Comparison of ENCODE assay signal across 9 mouse cellular contexts in the genomic region with DNA sequence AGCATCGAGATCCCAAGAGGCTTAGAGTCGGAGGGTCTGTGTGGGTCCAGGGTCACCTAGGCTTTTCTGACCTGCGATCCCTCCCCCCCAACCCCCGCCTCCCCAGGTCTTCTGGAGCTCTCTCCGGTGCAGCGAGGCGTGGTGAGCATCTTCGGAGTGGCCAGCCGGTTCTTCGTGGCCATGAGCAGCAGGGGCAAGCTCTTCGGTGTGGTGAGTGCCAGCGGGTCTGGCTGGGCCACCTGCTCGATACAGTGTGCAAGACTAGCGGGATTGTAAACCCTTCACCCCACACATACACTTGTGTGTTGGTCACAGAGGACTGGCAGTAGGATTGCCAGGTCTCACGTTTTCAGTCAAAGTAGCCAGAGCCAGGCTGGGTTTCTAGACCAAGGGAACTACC. TPM values are rescaled to one million over a fixed set of nuclear protein-coding genes. Genes with fewer than 3 reads are reported as not detected.
DNase-seq lines count a peak whose midpoint lies in the region; ATAC-seq and TF ChIP-seq lines count a peak whose summit lies in the region.
"Had no signal": no experiment of that assay in that cellular context is flagged by ENCODE, and none has a peak within 500 bp of the region (broad histone marks: within the 10 kb centered on the region; RNA-seq: fewer than 3 reads in every experiment).

No protein-coding gene starts in this region.

- no peak for TF ChIP-seq CTCF in kidney, postnatal 0 days (IDR thresholded peaks at IDR 0.05; ENCODE audit: low read depth)
- no peak for TF ChIP-seq CTCF in kidney, adult 2 months (conservative IDR thresholded peaks at IDR 0.05; ENCODE audit: insufficient read depth, insufficient read length, low read depth, low read length)

- no peak for ATAC-seq in kidney, postnatal 0 days (replicated peaks; ENCODE audit: low FRiP score, low read depth)
- ATAC-seq in hindbrain, embryonic 16.5 days: no peak

- WGBS in kidney, postnatal 0 days: under 1% methylated on average over 15 of the region's 15 CpGs
- 2% methylated on average over 15 of the region's 15 CpGs for WGBS in kidney, adult 2 months
- 2% methylated on average over 15 of the region's 15 CpGs for WGBS in hindbrain, embryonic 16.5 days

- no peak for TF ChIP-seq POLR2A in kidney, adult 2 months (IDR thresholded peaks at IDR 0.05; ENCODE audit: low read depth, low read length)

- peaks cover 41% of the 10 kb centered on the region for H3K27me3 ChIP-seq in kidney, postnatal 0 days (ENCODE audit: insufficient read depth, low read length)
- H3K27me3 ChIP-seq in kidney, adult 2 months (replicated peaks; ENCODE audit: control insufficient read depth, insufficient read depth, low read length): peaks cover 3% of the 10 kb centered on the region
- H3K27me3 ChIP-seq in hindbrain, embryonic 16.5 days (replicated peaks; ENCODE audit: control insufficient read depth, insufficient read depth, low read length): peaks cover 51% of the 10 kb centered on the region

- peaks cover 8% of the 10 kb centered on the region; the same call in 1 of the 2 replicates for H3K4me1 ChIP-seq in kidney, postnatal 0 days (replicated peaks; ENCODE audit: insufficient read depth, low read length)
- H3K4me1 ChIP-seq in kidney, adult 2 months (ENCODE audit: control insufficient read depth, insufficient read depth, low read length): no peaks in the 10 kb centered on the region
- peaks cover 13% of the 10 kb centered on the region for H3K4me1 ChIP-seq in hindbrain, embryonic 16.5 days (ENCODE audit: control insufficient read depth, insufficient read depth, low read depth, low read length)

- peak overlapping the region; percentile 39 for H3K4me2 ChIP-seq in kidney, postnatal 0 days (ENCODE audit: low read length)
- H3K4me2 ChIP-seq in hindbrain, embryonic 16.5 days (ENCODE audit: low read length): peak overlapping the region; percentile 39; the same call in 1 of the 2 replicates

- no peaks in the 10 kb centered on the region for H3K36me3 ChIP-seq in kidney, postnatal 0 days (ENCODE audit: insufficient read depth, low read length)
- no peaks in the 10 kb centered on the region for H3K36me3 ChIP-seq in kidney, adult 2 months (ENCODE audit: control insufficient read depth, insufficient read depth, low read length)
- no peaks in the 10 kb centered on the region for H3K36me3 ChIP-seq in hindbrain, embryonic 16.5 days (ENCODE audit: control insufficient read depth, insufficient read depth, low read length)

- no peak overlapping the region for H3K4me3 ChIP-seq in kidney, postnatal 0 days (replicated peaks; ENCODE audit: low read depth, low read length)
- H3K4me3 ChIP-seq in kidney, adult 2 months (ENCODE audit: insufficient read depth, low read depth, low read length): no peak overlapping the region
- H3K4me3 ChIP-seq in hindbrain, embryonic 16.5 days (ENCODE audit: low read length): peak overlapping the region; percentile 20
- H3K4me3 ChIP-seq: heart, adult 2 months had no signal

- H3K9me3 ChIP-seq in kidney, postnatal 0 days (replicated peaks; ENCODE audit: low read length): no peaks in the 10 kb centered on the region
- no peaks in the 10 kb centered on the region for H3K9me3 ChIP-seq in hindbrain, embryonic 16.5 days (ENCODE audit: control insufficient read depth, low read length)

- H3K27ac ChIP-seq in kidney, postnatal 0 days: no peak overlapping the region
- no peak overlapping the region for H3K27ac ChIP-seq in kidney, adult 2 months (ENCODE audit: insufficient read depth, low read depth, low read length)
- no peak overlapping the region for H3K27ac ChIP-seq in hindbrain, embryonic 16.5 days (ENCODE audit: low read depth, low read length)
- H3K27ac ChIP-seq: heart, adult 2 months had no signal

- DNase-seq in kidney, postnatal 0 days (ENCODE audit: low spot score): no peak
- no peak for DNase-seq in kidney, adult 2 months
- peak; percentile 17 for DNase-seq in embryo, embryonic 9.5 days (ENCODE audit: extremely low spot score)
- DNase-seq in neural tube, embryonic 10.5 days (ENCODE audit: extremely low spot score, low spot score): peak; percentile 48
- no peak for DNase-seq in left cerebral cortex, adult 11 months (ENCODE audit: low spot score)
- DNase-seq in lung, postnatal 36 days: no peak
- DNase-seq in layer of hippocampus, adult 11-12 months (ENCODE audit: low spot score): no peak
- DNase-seq: heart, adult 2 months had no signal

- H3K9ac ChIP-seq in kidney, postnatal 0 days (ENCODE audit: low read depth, low read length): no peak overlapping the region
- no peak overlapping the region for H3K9ac ChIP-seq in hindbrain, embryonic 16.5 days (ENCODE audit: low read depth, low read length)

RNA-seq across cellular contexts. Expression of gene Fgf4, which starts 15.0 kb away (rescaled TPM):
- 0.13 TPM in 1 of 2 replicates, not detected in the other for polyA plus RNA-seq in kidney, postnatal 0 days (2015; fragmentation: Nextera tagmentation; extraction: Ambion mirVana)
- polyA plus RNA-seq in kidney, adult 2 months (2012; rRNA removed): not detected in 2 replicates
- not detected in 2 replicates for polyA plus RNA-seq in hindbrain, embryonic 16.5 days (2015; fragmentation: Nextera tagmentation; extraction: Ambion mirVana)
- polyA plus RNA-seq: heart, adult 2 months had no signal

RNA-seq across cellular contexts. Expression of gene Fgf3, which starts 24.2 kb away (rescaled TPM):
- 0.58 and 0.93 TPM in 2 replicates for polyA plus RNA-seq in kidney, postnatal 0 days (2015; fragmentation: Nextera tagmentation; extraction: Ambion mirVana)
- polyA plus RNA-seq in kidney, adult 2 months (2012; rRNA removed): not detected in 2 replicates
- polyA plus RNA-seq in hindbrain, embryonic 16.5 days (2015; fragmentation: Nextera tagmentation; extraction: Ambion mirVana): 13.1 and 14.5 TPM in 2 replicates
- polyA plus RNA-seq: heart, adult 2 months had no signal

RNA-seq across cellular contexts. Expression of gene Fgf15, which starts 34.2 kb away (rescaled TPM):
- polyA plus RNA-seq in kidney, postnatal 0 days (2015; fragmentation: Nextera tagmentation; extraction: Ambion mirVana): 0.87 and 0.92 TPM in 2 replicates
- polyA plus RNA-seq in kidney, adult 2 months (2012; rRNA removed): not detected in 2 replicates
- 22.7 and 23.6 TPM in 2 replicates for polyA plus RNA-seq in hindbrain, embryonic 16.5 days (2015; fragmentation: Nextera tagmentation; extraction: Ambion mirVana)
- polyA plus RNA-seq: heart, adult 2 months had no signal

RNA-seq across cellular contexts. Expression of gene LTO1, which starts 52.8 kb away (rescaled TPM):
- polyA plus RNA-seq in kidney, postnatal 0 days (2015; fragmentation: Nextera tagmentation; extraction: Ambion mirVana): 22.4 and 25.9 TPM in 2 replicates
- 19.0 and 19.8 TPM in 2 replicates for polyA plus RNA-seq in kidney, adult 2 months (2012; rRNA removed)
- 29.7 and 32.5 TPM in 2 replicates for polyA plus RNA-seq in hindbrain, embryonic 16.5 days (2015; fragmentation: Nextera tagmentation; extraction: Ambion mirVana)

Comparison
In these comparisons a context has a peak if more than half of its experiments do, and no peak if none do; other contexts are left out.
1. DNase-seq: peak in embryo, embryonic 9.5 days (single experiment) and neural tube, embryonic 10.5 days (single experiment); none in kidney, postnatal 0 days (single experiment), kidney, adult 2 months (single experiment), left cerebral cortex, adult 11 months (single experiment), lung, postnatal 36 days (single experiment) and layer of hippocampus, adult 11-12 months (single experiment).
2. RNA of gene Fgf15, which starts 34.2 kb away (polyA plus RNA-seq): 22.7 to 23.6 TPM in hindbrain, embryonic 16.5 days; 0.87 to 0.92 TPM in kidney, postnatal 0 days and not detected in kidney, adult 2 months; every median in the first group is over 10 times any median in the second.